Mouse (Mus musculus): Measurements from ENCODE around the gene Brox.
"Not testable (repeated sequence)": the region's sequence is repeated elsewhere in the genome, so short reads cannot be mapped to it uniquely, and the experiment has no call there.

Gene Brox
- long read RNA-seq, experiment 1, transcript Brox-201 (14 exons, 3,430 nt): major isoform, 6 of 16 reads
- long read RNA-seq, experiment 1, partial matches to known transcripts: 1 of 16 reads
- long read RNA-seq, experiment 1, other reads (novel, unspliced or antisense): 7 of 16 reads
- long read RNA-seq, experiment 2, transcript Brox-201 (14 exons, 3,430 nt): major isoform, 7 of 18 reads
- long read RNA-seq, experiment 2, partial matches to known transcripts: 5 of 18 reads
- long read RNA-seq, experiment 2, other reads (novel, unspliced or antisense): 2 of 18 reads

- intact Hi-C loops (cut with DNase I): no loop called here
Observed at GRCm38 (mm10) chr1:183296877-183297383, at the start of gene Brox. TSS of gene Brox (minus strand) at chr1:183297269.

DNA sequence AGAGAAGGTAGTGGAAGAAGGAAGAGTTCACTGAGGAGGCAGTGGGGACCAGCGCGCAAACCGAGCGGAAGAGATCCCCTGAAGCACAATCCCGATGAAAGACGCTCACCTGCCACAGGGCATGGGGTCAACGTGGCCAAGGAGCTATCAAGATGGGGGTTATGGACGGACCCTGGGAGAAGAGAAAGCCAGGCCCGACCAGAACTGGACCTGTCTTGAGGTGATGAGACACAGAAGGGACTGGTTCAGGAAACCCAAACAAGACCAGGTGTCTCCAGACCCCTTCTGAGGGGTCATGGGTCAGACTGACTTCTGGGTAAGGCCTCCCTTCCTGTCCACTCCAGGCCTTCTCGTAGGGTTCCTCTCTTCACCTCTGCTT is 48.7 kb upstream of the Brox start:
- intact Hi-C loops (cut with DNase I): no loop called here

DNA sequence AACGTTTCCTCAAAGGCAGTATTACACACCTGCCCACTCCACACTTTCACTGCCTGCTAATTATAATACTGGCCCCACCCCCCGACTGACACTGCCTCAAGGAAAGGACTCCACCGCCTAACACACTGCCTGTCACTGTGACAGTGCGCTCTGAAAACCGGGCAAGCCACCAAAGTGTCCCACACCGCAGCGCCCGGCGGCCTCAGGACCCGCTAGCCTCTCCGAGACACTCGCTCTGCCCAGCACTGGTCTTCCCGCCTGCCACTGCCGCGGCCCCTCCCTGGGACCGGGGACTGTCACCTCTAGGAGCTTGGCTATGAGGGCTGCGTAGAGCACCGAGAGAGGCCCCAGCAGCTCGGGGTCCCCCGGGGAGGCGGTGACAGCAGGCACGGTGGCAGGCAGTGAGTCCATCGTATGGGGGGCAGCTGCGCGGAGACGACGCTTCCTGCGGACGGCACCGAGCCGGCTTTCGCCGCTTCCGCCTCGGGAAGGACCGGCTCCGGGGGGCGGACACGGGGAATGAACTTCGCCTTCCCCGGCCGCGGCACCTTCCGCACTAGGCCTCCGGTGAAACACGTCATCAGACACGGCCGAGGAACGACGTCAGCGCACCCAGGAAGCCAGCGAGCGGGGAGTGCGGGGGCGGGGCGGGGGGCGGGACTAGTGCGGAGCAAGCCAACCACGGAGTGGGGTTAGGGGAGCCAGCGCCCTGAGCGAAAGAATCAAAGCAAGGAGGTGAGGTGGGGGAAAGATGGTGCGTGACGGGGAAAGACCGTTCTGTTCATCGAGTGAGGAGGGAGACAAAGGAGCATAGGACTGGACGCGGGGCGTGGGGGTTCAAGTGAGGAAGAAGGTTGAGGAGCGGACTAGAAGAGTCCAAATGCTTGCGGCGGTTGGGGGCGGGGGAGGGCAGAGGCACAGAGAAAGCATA is 48.1 kb upstream of the Brox start:
- intact Hi-C loops (cut with DNase I): no loop called here

DNA sequence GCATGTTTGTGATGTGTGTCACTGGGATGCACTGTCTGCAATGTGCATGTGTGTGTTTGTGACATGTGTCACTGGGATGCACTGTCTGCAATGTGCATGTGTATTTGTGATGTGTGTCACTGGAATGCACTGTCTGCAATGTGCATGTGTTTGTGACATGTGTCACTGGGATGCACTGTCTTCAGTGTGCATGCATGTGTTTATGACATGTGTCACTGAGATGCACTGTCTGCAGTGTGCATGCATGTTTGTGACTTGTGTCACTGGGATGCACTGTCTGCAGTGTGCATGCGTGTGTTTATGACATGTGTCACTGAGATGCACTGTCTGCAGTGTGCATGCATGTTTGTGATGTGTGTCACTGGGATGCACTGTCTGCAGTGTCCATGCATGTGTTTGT is 45.8 kb upstream of the Brox start:
- intact Hi-C loops (cut with DNase I): not testable (repeated sequence)

DNA sequence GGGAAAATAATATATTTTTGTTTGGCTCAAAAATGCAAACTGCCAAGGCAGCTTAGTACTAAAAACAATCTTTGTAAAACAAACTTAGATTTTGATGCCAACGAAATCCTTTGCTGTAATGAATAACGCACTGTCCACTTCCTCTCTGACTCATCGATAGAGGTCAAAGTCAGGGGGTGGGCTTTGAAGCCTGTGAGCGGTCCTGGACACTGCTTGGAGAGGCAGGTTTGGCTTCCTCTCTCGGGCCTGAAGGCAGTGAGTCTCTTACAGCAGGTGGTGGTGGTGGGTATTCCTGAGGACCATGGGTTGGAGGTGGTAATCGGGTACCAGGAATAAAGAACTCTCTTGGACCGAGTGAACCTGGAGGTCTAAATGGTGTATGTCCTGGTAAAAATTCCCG is 30.1 kb upstream of the Brox start:
- intact Hi-C loops (cut with DNase I): no loop called here

DNA sequence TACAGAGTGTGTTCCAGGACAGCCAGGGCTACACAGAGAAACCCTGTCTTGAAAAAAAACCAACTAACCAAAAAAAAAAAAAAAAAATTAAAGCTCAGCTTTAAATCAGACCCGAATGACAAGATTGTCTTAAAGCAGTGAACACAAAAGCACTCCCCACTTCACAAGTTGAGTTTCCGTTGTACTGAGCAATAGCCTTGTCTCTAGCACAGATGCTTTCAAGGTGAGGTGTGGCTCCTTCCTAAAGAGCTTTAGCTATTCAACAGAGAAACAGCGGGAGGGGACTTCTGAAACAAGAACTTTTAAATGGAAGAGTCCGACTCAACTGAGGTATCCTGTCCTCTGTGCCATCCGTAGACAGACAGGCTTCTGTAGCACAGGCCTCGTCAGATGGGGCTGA is 27.4 kb upstream of the Brox start:
- intact Hi-C loops (cut with DNase I): no loop called here

DNA sequence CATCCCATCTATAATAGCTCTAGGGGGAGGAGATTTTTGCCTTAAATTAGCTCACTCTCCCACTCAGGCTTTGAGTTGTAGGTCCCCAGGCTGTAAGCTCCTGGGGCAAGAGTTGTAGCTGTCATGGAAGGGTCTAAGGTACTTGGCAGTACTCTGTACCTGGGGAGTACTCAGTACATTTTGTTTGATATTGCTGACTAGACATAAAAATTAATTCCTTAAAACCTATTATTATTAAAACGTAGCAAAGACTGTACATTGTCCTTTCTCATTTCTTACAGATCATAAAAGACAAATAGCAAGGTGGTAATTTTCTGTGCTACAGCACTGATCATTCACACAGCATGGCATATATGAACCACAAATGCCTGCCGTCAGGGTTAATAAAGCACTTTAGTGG is 26.9 kb upstream of the Brox start:
- intact Hi-C loops (cut with DNase I): no loop called here

DNA sequence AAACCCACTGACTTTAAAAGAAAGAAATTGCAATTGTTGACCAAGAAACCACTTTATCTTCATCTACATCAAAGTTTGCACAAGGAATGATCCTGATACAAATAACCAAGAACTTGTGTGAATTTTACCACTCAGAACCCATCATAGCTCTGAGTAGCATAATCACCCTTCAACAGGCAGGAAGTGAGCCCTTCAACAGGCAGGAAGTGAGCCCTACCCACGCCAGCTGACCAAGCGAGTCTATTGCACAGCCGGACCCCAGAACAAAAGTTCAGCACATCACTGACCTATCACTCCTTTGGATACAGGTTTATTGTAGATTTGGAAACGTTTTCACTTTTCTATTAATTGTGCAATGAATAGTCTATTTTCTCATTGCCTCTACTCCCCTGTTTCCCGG is 25.4 kb upstream of the Brox start:
- intact Hi-C loops (cut with DNase I): not testable (repeated sequence)

- intact Hi-C loops (cut with DNase I): no loop called here
Observed at GRCm38 (mm10) chr1:183320708-183321107, 23.6 kb upstream of the Brox start.

- intact Hi-C loops (cut with DNase I): no loop called here
Observed at GRCm38 (mm10) chr1:183315783-183316182, 18.7 kb upstream of the Brox start.

- intact Hi-C loops (cut with DNase I): no loop called here
Observed at GRCm38 (mm10) chr1:183312076-183312475, 15.0 kb upstream of the Brox start.

DNA sequence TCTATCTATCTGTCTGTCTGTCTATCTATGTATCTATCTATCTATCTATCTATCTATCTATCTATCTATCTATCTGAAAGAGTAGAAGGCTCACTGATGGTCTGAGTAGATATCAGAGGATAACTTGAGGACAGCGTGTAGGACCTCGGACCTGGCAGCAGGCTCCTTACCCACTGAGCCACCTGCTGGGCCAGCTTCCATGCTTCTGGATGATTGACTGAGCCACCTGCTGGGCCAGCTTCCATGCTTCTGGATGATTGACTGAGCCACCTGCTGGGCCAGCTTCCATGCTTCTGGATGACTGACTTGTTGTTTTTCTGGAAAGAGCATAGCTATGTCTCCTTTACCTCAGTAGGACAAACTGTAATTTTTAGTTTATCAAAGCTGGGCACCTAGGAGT is 12.5 kb upstream of the Brox start:
- intact Hi-C loops (cut with DNase I): not testable (repeated sequence)

DNA sequence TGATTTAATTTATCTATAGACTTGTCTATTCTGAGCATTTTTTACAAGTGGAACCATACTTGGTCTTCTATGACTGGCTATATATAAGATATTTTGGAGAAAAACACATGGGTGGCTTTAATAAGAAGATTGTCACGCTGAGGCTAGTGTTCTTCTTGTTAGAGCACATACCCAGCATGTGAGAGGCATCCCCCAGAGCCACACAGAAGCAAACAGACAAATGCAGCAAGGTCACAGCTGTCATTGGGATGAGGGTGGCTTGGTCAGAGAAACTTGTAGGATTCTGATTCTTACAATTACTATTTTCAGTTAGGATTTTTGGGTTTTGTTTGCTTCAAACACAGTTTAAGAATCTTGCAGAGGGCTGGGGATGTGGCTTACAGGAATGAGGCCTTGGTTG is 11.4 kb upstream of the Brox start:
- intact Hi-C loops (cut with DNase I): no loop called here

DNA sequence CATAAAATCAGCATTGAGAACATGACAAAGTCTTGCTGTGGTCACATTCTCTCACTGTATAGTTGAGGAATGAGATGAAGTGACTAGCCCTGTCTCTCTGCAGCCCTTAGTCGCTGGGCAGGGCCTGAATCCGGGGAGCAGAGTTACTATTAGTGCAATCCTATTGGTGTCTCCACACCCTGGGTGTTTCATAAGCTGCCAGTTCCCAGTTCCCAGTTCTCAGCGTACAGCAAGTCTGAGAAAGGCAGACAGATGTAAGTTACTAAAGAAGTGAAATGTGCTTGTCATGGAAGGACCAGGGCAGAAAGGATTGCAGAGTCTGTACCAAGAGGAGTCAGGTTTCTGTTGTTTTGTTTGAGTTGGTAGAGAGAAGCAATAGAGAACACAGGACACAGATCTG is 10.5 kb upstream of the Brox start:
- intact Hi-C loops (cut with DNase I): no loop called here

DNA sequence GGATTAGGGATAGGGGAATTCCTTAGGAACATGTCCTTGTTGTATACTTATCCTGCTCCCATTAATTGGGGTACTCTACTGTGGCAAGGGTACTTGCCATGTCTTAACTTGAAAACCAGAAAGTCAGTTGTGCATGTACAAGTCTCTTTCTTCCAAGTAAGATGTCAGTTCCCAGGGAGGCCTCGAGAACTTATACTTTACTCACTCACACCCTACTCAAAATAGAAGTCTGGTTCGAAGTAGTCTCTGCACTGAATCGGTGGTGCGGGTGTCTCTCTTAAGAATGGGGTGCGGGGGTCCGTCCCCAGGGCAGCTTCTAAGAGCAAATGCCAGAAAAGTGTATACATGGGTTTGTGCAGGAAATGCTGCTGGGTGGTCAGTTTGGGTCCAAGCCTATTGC is 2.1 kb upstream of the Brox start:
- intact Hi-C loops (cut with DNase I): no loop called here

- intact Hi-C loops (cut with DNase I): no loop called here
Observed at GRCm38 (mm10) chr1:183297886-183298489, 919 bp upstream of the Brox start.

- intact Hi-C loops (cut with DNase I): no loop called here
Observed at GRCm38 (mm10) chr1:183297473-183297885, 410 bp upstream of the Brox start.

DNA sequence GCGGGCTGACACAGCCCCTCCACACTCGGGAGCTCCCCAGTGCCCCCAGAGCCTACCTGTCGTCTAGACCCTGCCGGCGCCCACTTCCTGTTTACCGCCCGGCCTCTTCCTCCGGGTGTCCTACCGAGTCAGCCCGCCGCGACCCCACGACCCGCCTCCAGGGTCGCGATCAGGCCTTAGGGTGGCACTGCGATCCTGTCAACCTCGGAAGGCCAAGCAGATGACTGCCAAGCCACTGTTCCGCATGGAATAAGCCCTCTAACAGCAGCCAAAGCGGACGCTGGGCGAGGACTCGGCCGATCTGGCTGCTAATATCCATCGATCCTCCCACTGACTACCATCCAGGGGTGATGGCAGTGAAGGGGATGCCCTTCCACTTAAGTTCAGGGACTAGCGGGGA is 604 bp downstream of the Brox start, which contains the start of gene Aida:
Aida (plus strand) TSS at position 126 of the 400 bp plus-strand sequence.
- intact Hi-C loops (cut with DNase I): no loop called here

DNA sequence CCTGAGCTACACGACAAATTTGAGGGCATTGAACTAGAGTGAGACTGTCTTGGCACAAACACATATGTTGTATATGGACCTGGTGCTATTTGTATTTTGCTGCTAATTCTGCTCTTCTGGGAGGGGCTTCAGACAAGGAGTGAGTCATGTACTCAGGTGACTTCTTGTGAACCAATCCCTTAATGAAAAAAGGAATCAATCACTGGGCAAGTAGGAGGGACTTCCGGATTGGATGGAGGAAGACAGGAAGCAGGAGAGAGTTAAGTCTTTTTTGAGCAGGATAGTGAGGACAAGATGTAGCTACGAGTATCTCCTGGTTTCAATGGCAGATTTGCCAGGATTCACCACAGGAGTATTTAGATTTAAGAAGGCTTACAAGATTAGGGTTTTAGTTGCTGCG is 7.5 kb downstream of the Brox start:
- intact Hi-C loops (cut with DNase I): no loop called here

DNA sequence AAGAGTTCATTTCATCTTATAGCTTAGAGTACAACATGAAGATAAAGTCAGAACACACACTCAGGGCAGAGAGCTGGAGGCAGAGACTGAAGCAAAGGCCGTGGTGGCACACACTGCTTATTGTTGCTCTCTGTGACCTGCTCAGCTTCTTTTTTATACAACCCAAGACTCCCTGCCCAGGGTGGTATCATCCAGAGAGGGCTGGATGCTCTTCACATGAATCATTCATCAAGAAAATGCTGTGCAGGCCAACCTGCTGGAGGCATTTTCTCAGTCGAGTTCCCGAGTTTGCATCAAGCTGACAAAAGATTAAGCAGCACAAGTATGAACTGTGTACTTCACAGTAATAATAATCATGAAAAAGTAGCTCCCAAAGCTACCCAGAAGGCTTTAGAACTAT is 8.7 kb downstream of the Brox start:
- intact Hi-C loops (cut with DNase I): no loop called here

GRCm38 (mm10) chr1:183275763-183276162 is 21.3 kb downstream of the Brox start:
- intact Hi-C loops (cut with DNase I): no loop called here

DNA sequence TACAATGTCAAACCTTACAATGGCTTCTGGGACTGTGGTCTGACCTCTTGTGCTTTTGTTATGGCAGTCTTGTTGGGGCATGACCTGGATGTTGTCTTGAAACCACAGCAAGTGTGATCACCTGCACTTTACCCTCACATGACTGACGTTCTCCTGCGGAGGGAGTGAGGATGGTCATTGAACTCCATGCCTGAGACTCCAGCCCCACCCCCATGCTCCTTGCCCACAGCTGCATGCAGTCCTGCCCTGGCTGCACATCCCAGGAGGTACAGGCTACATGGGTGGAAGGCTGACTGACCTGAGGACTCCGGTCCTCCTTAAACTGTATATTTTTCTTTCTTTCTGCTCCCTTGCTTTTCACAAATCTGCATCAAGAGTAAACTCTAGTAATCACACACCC is 22.7 kb downstream of the Brox start:
- intact Hi-C loops (cut with DNase I): no loop called here

Measured in adrenal gland (tissue).